In genomic region chr2:160768097-160768695, GRCm38 (mm10) we compare ENCODE assay signal across 23 mouse cellular contexts. TPM values are rescaled to one million over a fixed set of nuclear protein-coding genes. Genes with fewer than 3 reads are reported as not detected.
DNase-seq lines count a peak whose midpoint lies in the region; ATAC-seq and TF ChIP-seq lines count a peak whose summit lies in the region.
"Had no signal": no experiment of that assay in that cellular context is flagged by ENCODE, and none has a peak within 500 bp of the region (broad histone marks: within the 10 kb centered on the region; RNA-seq: fewer than 3 reads in every experiment).

No protein-coding gene starts in this region.

- no peak overlapping the region for H3K4me3 ChIP-seq in hindbrain, postnatal 0 days (ENCODE audit: low read length)
- no peak overlapping the region for H3K4me3 ChIP-seq in hindbrain, embryonic 10.5 days
- no peak overlapping the region for H3K4me3 ChIP-seq in midbrain, embryonic 11.5 days (ENCODE audit: low read depth, low read length)
- no peak overlapping the region for H3K4me3 ChIP-seq in midbrain, embryonic 14.5 days (replicated peaks; ENCODE audit: low read depth, low read length)
- H3K4me3 ChIP-seq: embryonic facial prominence, embryonic 15.5 days; heart, embryonic 12.5 days; intestine, embryonic 15.5 days; kidney, embryonic 15.5 days; limb, embryonic 15.5 days; liver, embryonic 15.5 days; megakaryocyte, embryonic 14.5 days had no signal

- H3K4me1 ChIP-seq in hindbrain, postnatal 0 days (ENCODE audit: insufficient read depth, low read length): no peaks in the 10 kb centered on the region
- peaks cover 7% of the 10 kb centered on the region; the same call in 1 of the 2 replicates for H3K4me1 ChIP-seq in hindbrain, embryonic 10.5 days (replicated peaks)
- H3K4me1 ChIP-seq in midbrain, embryonic 11.5 days (ENCODE audit: control insufficient read depth, insufficient read depth, low read length): no peaks in the 10 kb centered on the region
- H3K4me1 ChIP-seq in midbrain, embryonic 14.5 days (ENCODE audit: control insufficient read depth, insufficient read depth, low read length): no peaks in the 10 kb centered on the region
- H3K4me1 ChIP-seq: embryonic facial prominence, embryonic 15.5 days; intestine, embryonic 15.5 days; kidney, embryonic 15.5 days; limb, embryonic 15.5 days; liver, embryonic 15.5 days had no signal

- no peaks in the 10 kb centered on the region for H3K27me3 ChIP-seq in hindbrain, postnatal 0 days (ENCODE audit: insufficient read depth, low read length)
- no peaks in the 10 kb centered on the region for H3K27me3 ChIP-seq in hindbrain, embryonic 10.5 days (ENCODE audit: insufficient read depth, poor library complexity, severe bottlenecking)
- no peaks in the 10 kb centered on the region for H3K27me3 ChIP-seq in midbrain, embryonic 11.5 days (ENCODE audit: control insufficient read depth, insufficient read depth, low read length)
- H3K27me3 ChIP-seq in midbrain, embryonic 14.5 days (ENCODE audit: control insufficient read depth, insufficient read depth, low read length): no peaks in the 10 kb centered on the region
- H3K27me3 ChIP-seq: CH12.LX; embryonic facial prominence, embryonic 15.5 days; heart, embryonic 12.5 days; intestine, embryonic 15.5 days; kidney, embryonic 15.5 days; limb, embryonic 15.5 days; liver, embryonic 15.5 days; megakaryocyte, embryonic 14.5 days had no signal

- H3K27ac ChIP-seq in hindbrain, postnatal 0 days: peak overlapping the region; percentile 41; the same call in 1 of the 2 replicates
- no peak overlapping the region for H3K27ac ChIP-seq in hindbrain, embryonic 10.5 days
- H3K27ac ChIP-seq in midbrain, embryonic 11.5 days (ENCODE audit: low read depth, low read length): no peak overlapping the region
- H3K27ac ChIP-seq in midbrain, embryonic 14.5 days (replicated peaks; ENCODE audit: low read depth, low read length): no peak overlapping the region
- H3K27ac ChIP-seq: embryonic facial prominence, embryonic 15.5 days; intestine, embryonic 15.5 days; kidney, embryonic 15.5 days; limb, embryonic 15.5 days; liver, embryonic 15.5 days had no signal

- intact Hi-C loops in gastrocnemius, postnatal 14 days (cut with DNase I; ENCODE audit: low total_unique reads): no loop called here

- 71% methylated on average over 4 of the region's 4 CpGs for WGBS in hindbrain, postnatal 0 days
- 89% methylated on average over 4 of the region's 4 CpGs for WGBS in hindbrain, embryonic 10.5 days
- WGBS in midbrain, embryonic 11.5 days: 84% methylated on average over 4 of the region's 4 CpGs
- 88% methylated on average over 4 of the region's 4 CpGs for WGBS in midbrain, embryonic 14.5 days

- H3K36me3 ChIP-seq in hindbrain, postnatal 0 days (ENCODE audit: insufficient read depth, low read length): peaks cover 17% of the 10 kb centered on the region; the same call in 1 of the 2 replicates
- H3K36me3 ChIP-seq in hindbrain, embryonic 10.5 days: peaks cover 67% of the 10 kb centered on the region
- peaks cover 2% of the 10 kb centered on the region; the same call in 1 of the 2 replicates for H3K36me3 ChIP-seq in midbrain, embryonic 11.5 days (ENCODE audit: control insufficient read depth, insufficient read depth, low read length)
- H3K36me3 ChIP-seq in midbrain, embryonic 14.5 days (ENCODE audit: control insufficient read depth, insufficient read depth, low read length): peaks cover 42% of the 10 kb centered on the region
- H3K36me3 ChIP-seq: liver, embryonic 15.5 days had no signal

- H3K9ac ChIP-seq in hindbrain, postnatal 0 days (replicated peaks; ENCODE audit: low read length): no peak overlapping the region
- H3K9ac ChIP-seq in midbrain, embryonic 11.5 days (ENCODE audit: low read length): no peak overlapping the region
- no peak overlapping the region for H3K9ac ChIP-seq in midbrain, embryonic 14.5 days (replicated peaks; ENCODE audit: low read length)
- H3K9ac ChIP-seq: embryonic facial prominence, embryonic 15.5 days; heart, embryonic 12.5 days; intestine, embryonic 15.5 days; kidney, embryonic 15.5 days; limb, embryonic 15.5 days; liver, embryonic 15.5 days had no signal

- no peak for ATAC-seq in hindbrain, postnatal 0 days
- ATAC-seq in midbrain, embryonic 11.5 days (ENCODE audit: low FRiP score): no peak
- ATAC-seq in midbrain, embryonic 14.5 days (ENCODE audit: low FRiP score, low TSS enrichment): no peak
- ATAC-seq: intestine, embryonic 15.5 days had no signal

- DNase-seq in gastrocnemius, postnatal 10 days: peak; percentile 5
- DNase-seq in gastrocnemius, postnatal 14 days: no peak
- DNase-seq in hindbrain, postnatal 0 days (ENCODE audit: low spot score): no peak
- DNase-seq in hindbrain, embryonic 10.5 days (ENCODE audit: low spot score): no peak
- peak; percentile 82 for DNase-seq in midbrain, embryonic 11.5 days (ENCODE audit: low spot score, missing footprints)
- no peak for DNase-seq in midbrain, embryonic 14.5 days
- peak; percentile 62 for DNase-seq in adipocyte (ENCODE audit: low spot score)
- DNase-seq: adrenal gland, postnatal 36 days; cerebellum, adult 11-12 months; cerebellum, postnatal 14 days; embryo, embryonic 11 days; layer of hippocampus, postnatal 36 days; lung, postnatal 14 days; retina, postnatal 1 day; thymus, postnatal 36 days had no signal

- H3K4me2 ChIP-seq in hindbrain, postnatal 0 days (ENCODE audit: low read depth, low read length): no peak overlapping the region
- no peak overlapping the region for H3K4me2 ChIP-seq in midbrain, embryonic 11.5 days
- H3K4me2 ChIP-seq in midbrain, embryonic 14.5 days (ENCODE audit: low read length): no peak overlapping the region
- H3K4me2 ChIP-seq: embryonic facial prominence, embryonic 15.5 days; heart, embryonic 12.5 days; intestine, embryonic 15.5 days; kidney, embryonic 15.5 days; limb, embryonic 15.5 days; liver, embryonic 15.5 days had no signal

- no peaks in the 10 kb centered on the region for H3K9me3 ChIP-seq in hindbrain, postnatal 0 days (ENCODE audit: low read length)
- H3K9me3 ChIP-seq in hindbrain, embryonic 10.5 days: no peaks in the 10 kb centered on the region
- no peaks in the 10 kb centered on the region for H3K9me3 ChIP-seq in midbrain, embryonic 11.5 days (ENCODE audit: control insufficient read depth, low read length)
- no peaks in the 10 kb centered on the region for H3K9me3 ChIP-seq in midbrain, embryonic 14.5 days (ENCODE audit: control insufficient read depth, low read length)
- H3K9me3 ChIP-seq: embryonic facial prominence, embryonic 15.5 days; heart, embryonic 12.5 days; intestine, embryonic 15.5 days; kidney, embryonic 15.5 days; limb, embryonic 15.5 days; liver, embryonic 15.5 days; megakaryocyte, embryonic 14.5 days had no signal

- no peak for TF ChIP-seq CTCF in hindbrain, postnatal 0 days (IDR thresholded peaks at IDR 0.05; ENCODE audit: low read depth)

RNA-seq across cellular contexts. Expression of gene Plcg1, which starts 37.1 kb away (rescaled TPM):
- total RNA-seq in gastrocnemius, postnatal 10 days (2021): 10 to 100 TPM; 43.3 to 64.5 TPM
- total RNA-seq in gastrocnemius, postnatal 14 days (2021): 10 to 100 TPM; 28.5 to 36.3 TPM
- total RNA-seq in hindbrain, postnatal 0 days (2014; rRNA removed): 111 and 185 TPM in 2 replicates
- polyA plus RNA-seq in hindbrain, postnatal 0 days (2015; fragmentation: Nextera tagmentation; extraction: Ambion mirVana): 39.8 and 40.5 TPM in 2 replicates
- 65.1 and 78.0 TPM in 2 replicates for polyA plus RNA-seq in hindbrain, embryonic 10.5 days (2016; fragmentation: Nextera tagmentation; extraction: Ambion mirVana)
- polyA plus RNA-seq in midbrain, embryonic 11.5 days (2014; fragmentation: Nextera tagmentation; extraction: Ambion mirVana): 64.0 and 65.3 TPM in 2 replicates
- 51.7 and 68.8 TPM in 2 replicates for polyA plus RNA-seq in midbrain, embryonic 14.5 days (2014; fragmentation: Nextera tagmentation; extraction: Ambion mirVana)

Comparison
In these comparisons a context has a peak if more than half of its experiments do, and no peak if none do; other contexts are left out.
1. DNase-seq: peak in gastrocnemius, postnatal 10 days (single experiment), midbrain, embryonic 11.5 days (single experiment) and adipocyte (single experiment); none in gastrocnemius, postnatal 14 days (single experiment), hindbrain, postnatal 0 days (single experiment), hindbrain, embryonic 10.5 days (single experiment) and midbrain, embryonic 14.5 days (single experiment).